Mouse (Mus musculus): ENCODE data around the gene Vwa8. TPM values are rescaled to one million over a fixed set of nuclear protein-coding genes. Genes with fewer than 3 reads are reported as not detected.

Gene Vwa8
- polyA plus RNA-seq, 1 experiment from 2014 or later: 8.5 TPM

GRCm38 (mm10) chr14:79112050-79112449 lies 263.2 kb downstream of the Vwa8 start:
- H3K27me3 ChIP-seq (replicated peaks): no peaks in the 10 kb centered on the region
- WGBS (ENCODE audit: insufficient replicate concordance): 66% methylated on average over 6 of the region's 6 CpGs
- no peaks in the 10 kb centered on the region for H3K4me1 ChIP-seq
- no peak for ATAC-seq
- no peak overlapping the region for H3K9ac ChIP-seq
- no peak overlapping the region for H3K4me3 ChIP-seq
- no peak overlapping the region for H3K4me2 ChIP-seq
- H3K36me3 ChIP-seq: no peaks in the 10 kb centered on the region
- no peaks in the 10 kb centered on the region for H3K9me3 ChIP-seq (replicated peaks)
- no peak overlapping the region for H3K27ac ChIP-seq

GRCm38 (mm10) chr14:79114526-79115383 lies 265.9 kb downstream of the Vwa8 start:
- Histone ChIP-seq H3K27ac (no peak overlapping the region), H3K9ac (no peak overlapping the region), H3K36me3 (no peaks in the 10 kb centered on the region), H3K27me3 (replicated peaks) (no peaks in the 10 kb centered on the region), H3K4me1 (no peaks in the 10 kb centered on the region), H3K9me3 (replicated peaks) (no peaks in the 10 kb centered on the region), H3K4me3 (no peak overlapping the region), H3K4me2 (no peak overlapping the region)
- WGBS (ENCODE audit: insufficient replicate concordance): 77% methylated on average over 11 of the region's 11 CpGs
- no peak for ATAC-seq

DNA sequence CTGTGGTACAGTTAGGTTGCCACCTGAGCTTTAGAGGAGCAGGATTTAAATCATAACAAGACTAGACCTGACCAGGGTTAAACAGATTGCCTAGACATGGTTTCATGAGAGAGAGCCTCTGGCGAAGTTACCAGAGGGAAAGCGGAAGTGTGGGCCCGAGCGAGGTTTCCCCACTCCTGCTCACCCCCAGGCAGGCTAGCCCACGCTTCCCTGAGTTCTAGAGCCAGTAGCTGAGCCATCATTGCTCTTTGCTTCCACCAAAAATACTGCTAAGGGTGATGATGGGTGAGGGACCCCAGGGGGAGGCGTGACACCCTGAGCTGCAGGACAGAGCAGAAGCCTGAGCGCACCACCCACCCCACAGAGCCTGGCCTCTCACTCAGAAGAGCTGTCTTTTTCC lies 269.6 kb downstream of the Vwa8 start:
- no peaks in the 10 kb centered on the region for H3K36me3 ChIP-seq
- no peak overlapping the region for H3K4me3 ChIP-seq
- H3K27me3 ChIP-seq (replicated peaks): no peaks in the 10 kb centered on the region
- H3K4me1 ChIP-seq: no peaks in the 10 kb centered on the region
- H3K9ac ChIP-seq: no peak overlapping the region
- no peak overlapping the region for H3K27ac ChIP-seq
- WGBS (ENCODE audit: insufficient replicate concordance): 72% methylated on average over 7 of the region's 7 CpGs
- no peak overlapping the region for H3K4me2 ChIP-seq
- H3K9me3 ChIP-seq (replicated peaks): no peaks in the 10 kb centered on the region
- no peak for ATAC-seq

DNA sequence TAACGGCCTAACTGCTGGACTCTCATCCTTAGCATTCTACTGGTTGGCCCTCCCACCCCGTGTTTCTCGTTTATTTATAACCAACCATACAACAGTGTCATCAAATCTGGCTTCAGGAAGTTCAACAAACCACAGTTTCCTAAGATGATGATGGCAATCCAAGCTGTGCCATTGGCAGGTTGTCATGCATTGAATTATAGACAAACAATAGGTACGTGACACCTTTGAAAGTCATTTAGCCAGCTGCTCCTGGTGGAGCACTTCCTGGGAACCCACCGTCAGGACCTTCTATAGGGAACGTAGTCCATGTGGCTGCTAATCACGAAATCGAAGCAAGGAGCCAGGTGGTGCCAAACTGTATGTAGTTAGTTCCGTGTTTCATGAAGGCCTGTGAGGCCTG lies 270.5 kb downstream of the Vwa8 start:
- no peak for ATAC-seq
- H3K4me2 ChIP-seq: no peak overlapping the region
- H3K9ac ChIP-seq: no peak overlapping the region
- H3K27ac ChIP-seq: no peak overlapping the region
- H3K4me3 ChIP-seq: no peak overlapping the region
- H3K9me3 ChIP-seq (replicated peaks): no peaks in the 10 kb centered on the region
- 69% methylated on average over 9 of the region's 9 CpGs for WGBS (ENCODE audit: insufficient replicate concordance)
- H3K36me3 ChIP-seq: no peaks in the 10 kb centered on the region
- no peaks in the 10 kb centered on the region for H3K4me1 ChIP-seq
- H3K27me3 ChIP-seq (replicated peaks): no peaks in the 10 kb centered on the region

GRCm38 (mm10) chr14:79120681-79121080 lies 271.8 kb downstream of the Vwa8 start:
- 78% methylated on average over 11 of the region's 11 CpGs for WGBS (ENCODE audit: insufficient replicate concordance)
- H3K9me3 ChIP-seq (replicated peaks): no peaks in the 10 kb centered on the region
- no peaks in the 10 kb centered on the region for H3K4me1 ChIP-seq
- no peak overlapping the region for H3K4me2 ChIP-seq
- H3K4me3 ChIP-seq: no peak overlapping the region
- H3K27me3 ChIP-seq (replicated peaks): no peaks in the 10 kb centered on the region
- no peak for ATAC-seq
- H3K27ac ChIP-seq: no peak overlapping the region
- no peak overlapping the region for H3K9ac ChIP-seq
- H3K36me3 ChIP-seq: no peaks in the 10 kb centered on the region

DNA sequence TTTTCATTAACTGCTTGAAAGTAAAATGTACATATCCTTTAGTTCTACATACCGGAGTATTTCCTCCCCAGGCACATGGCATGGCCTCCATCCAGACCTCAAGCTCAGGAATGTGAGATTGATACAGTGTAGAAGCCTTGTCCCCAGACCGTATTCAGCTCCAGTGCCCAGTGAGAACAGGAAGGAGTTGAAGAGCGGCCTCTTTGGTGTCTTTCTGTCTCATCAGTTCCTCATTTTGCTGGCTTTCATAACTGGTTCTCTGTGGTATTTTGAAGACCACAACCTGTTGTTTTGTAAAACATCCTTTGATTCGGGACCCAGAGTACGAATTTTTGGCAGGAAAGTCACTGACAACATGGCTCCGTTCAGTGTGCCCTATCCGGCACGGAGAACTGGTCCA lies 274.6 kb downstream of the Vwa8 start:
- H3K4me2 ChIP-seq: no peak overlapping the region

GRCm38 (mm10) chr14:79124643-79125042 lies 275.8 kb downstream of the Vwa8 start:
- Histone ChIP-seq H3K4me1 (no peaks in the 10 kb centered on the region), H3K27ac (no peak overlapping the region), H3K27me3 (replicated peaks) (no peaks in the 10 kb centered on the region), H3K4me3 (no peak overlapping the region), H3K9ac (no peak overlapping the region), H3K4me2 (no peak overlapping the region), H3K36me3 (no peaks in the 10 kb centered on the region), H3K9me3 (replicated peaks) (no peaks in the 10 kb centered on the region)
- no peak for ATAC-seq
- 47% methylated on average over 5 of the region's 5 CpGs for WGBS (ENCODE audit: insufficient replicate concordance)

More for the DNA sequence above, 274.6 kb downstream of the Vwa8 start:
- no peaks in the 10 kb centered on the region for H3K36me3 ChIP-seq
- no peak overlapping the region for H3K9ac ChIP-seq
- no peaks in the 10 kb centered on the region for H3K27me3 ChIP-seq (replicated peaks)
- H3K4me1 ChIP-seq: no peaks in the 10 kb centered on the region
- no peak for ATAC-seq
- WGBS (ENCODE audit: insufficient replicate concordance): 46% methylated on average over 8 of the region's 8 CpGs
- no peak overlapping the region for H3K4me3 ChIP-seq
- H3K27ac ChIP-seq: no peak overlapping the region
- H3K9me3 ChIP-seq (replicated peaks): no peaks in the 10 kb centered on the region

- H3K4me1 ChIP-seq: no peaks in the 10 kb centered on the region
- no peak overlapping the region for H3K9ac ChIP-seq
- H3K4me2 ChIP-seq: no peak overlapping the region
- no peak overlapping the region for H3K4me3 ChIP-seq
- 65% methylated on average over 5 of the region's 5 CpGs for WGBS (ENCODE audit: insufficient replicate concordance)
- ATAC-seq: no peak
- no peaks in the 10 kb centered on the region for H3K27me3 ChIP-seq (replicated peaks)
- H3K36me3 ChIP-seq: no peaks in the 10 kb centered on the region
- H3K27ac ChIP-seq: no peak overlapping the region
- no peaks in the 10 kb centered on the region for H3K9me3 ChIP-seq (replicated peaks)
Observed at GRCm38 (mm10) chr14:79126176-79126575, 277.3 kb downstream of the Vwa8 start.

DNA sequence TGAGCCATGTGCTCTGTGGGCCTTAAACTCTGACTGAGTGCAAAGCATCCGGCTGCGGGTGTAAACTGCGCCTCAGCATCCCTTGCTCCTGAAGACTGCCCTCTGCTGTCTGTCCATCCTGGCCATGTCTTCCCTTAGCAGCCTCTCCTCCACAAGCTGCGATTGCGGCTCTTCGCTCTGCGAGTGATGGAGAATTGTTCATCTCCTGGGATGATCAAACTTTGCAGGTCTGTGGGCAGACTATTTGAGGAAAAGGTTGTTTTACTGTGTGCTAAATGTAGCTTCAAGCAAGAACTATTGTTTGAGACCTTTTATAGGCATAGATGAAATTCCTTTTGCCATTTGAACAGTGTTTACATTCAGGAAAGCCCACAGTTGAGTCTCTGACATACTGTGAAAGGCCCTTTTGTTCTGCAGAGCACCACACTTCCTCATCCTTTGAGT lies 286.1 kb downstream of the Vwa8 start:
- WGBS (ENCODE audit: insufficient replicate concordance): 48% methylated on average over 7 of the region's 7 CpGs
- H3K4me1 ChIP-seq: no peaks in the 10 kb centered on the region
- no peak overlapping the region for H3K27ac ChIP-seq
- H3K4me2 ChIP-seq: no peak overlapping the region
- ATAC-seq: no peak
- H3K9ac ChIP-seq: no peak overlapping the region
- H3K36me3 ChIP-seq: no peaks in the 10 kb centered on the region
- no peaks in the 10 kb centered on the region for H3K27me3 ChIP-seq (replicated peaks)
- no peak overlapping the region for H3K4me3 ChIP-seq
- H3K9me3 ChIP-seq (replicated peaks): no peaks in the 10 kb centered on the region

GRCm38 (mm10) chr14:79135441-79135840 lies 286.6 kb downstream of the Vwa8 start:
- H3K27ac ChIP-seq: no peak overlapping the region
- no peaks in the 10 kb centered on the region for H3K9me3 ChIP-seq (replicated peaks)
- H3K36me3 ChIP-seq: no peaks in the 10 kb centered on the region
- no peak overlapping the region for H3K9ac ChIP-seq
- no peak overlapping the region for H3K4me3 ChIP-seq
- no peaks in the 10 kb centered on the region for H3K27me3 ChIP-seq (replicated peaks)
- whole genome bisulfite sequencing (ENCODE audit: insufficient replicate concordance): 77% methylated on average over 7 of the region's 7 CpGs
- H3K4me2 ChIP-seq: no peak overlapping the region
- H3K4me1 ChIP-seq: no peaks in the 10 kb centered on the region
- ATAC-seq: no peak

DNA sequence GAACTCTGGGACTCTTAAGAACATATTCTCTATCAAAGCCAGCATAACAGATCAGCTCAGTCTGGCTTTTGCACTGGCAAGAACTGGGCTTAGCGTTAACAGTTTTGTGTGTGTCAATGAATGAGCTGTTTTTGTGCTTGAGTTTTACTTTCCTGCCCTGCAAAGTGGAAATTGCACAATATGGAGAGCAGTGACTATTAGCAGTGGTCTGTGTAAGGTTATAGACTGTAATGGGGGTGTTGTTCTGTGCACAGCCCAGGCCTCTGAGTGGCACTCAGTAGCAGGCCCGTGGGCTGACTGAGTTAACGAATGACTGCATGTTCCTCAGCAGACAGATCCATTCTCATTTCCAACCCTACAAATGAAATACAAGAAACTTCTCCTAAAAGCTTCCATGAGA lies 287.7 kb downstream of the Vwa8 start:
- no peak overlapping the region for H3K27ac ChIP-seq
- H3K9me3 ChIP-seq (replicated peaks): no peaks in the 10 kb centered on the region
- H3K4me1 ChIP-seq: no peaks in the 10 kb centered on the region
- no peaks in the 10 kb centered on the region for H3K36me3 ChIP-seq
- no peak overlapping the region for H3K4me2 ChIP-seq
- no peak for ATAC-seq
- H3K4me3 ChIP-seq: no peak overlapping the region
- H3K27me3 ChIP-seq (replicated peaks): no peaks in the 10 kb centered on the region
- WGBS (ENCODE audit: insufficient replicate concordance): 85% methylated on average over 3 of the region's 3 CpGs
- no peak overlapping the region for H3K9ac ChIP-seq

DNA sequence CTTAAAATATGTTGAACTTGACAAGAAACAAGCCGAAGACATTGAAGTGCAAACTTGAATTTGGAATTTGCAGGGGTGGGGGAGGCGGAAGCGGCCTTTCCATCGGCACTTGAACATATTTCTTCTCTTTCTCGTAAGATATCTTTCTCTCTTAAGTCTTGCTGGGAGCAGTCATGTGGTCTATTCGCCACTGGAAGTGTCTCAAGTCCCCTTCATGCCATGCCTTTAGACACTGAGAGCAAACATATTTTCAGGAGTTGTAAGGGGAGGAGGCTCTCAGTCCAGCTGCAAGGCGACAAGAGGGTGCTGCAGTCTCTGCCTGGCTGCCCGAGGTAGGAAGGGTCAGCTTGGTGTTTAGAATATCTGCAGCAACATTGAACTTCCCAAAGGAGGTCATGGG lies 288.2 kb downstream of the Vwa8 start:
- WGBS (ENCODE audit: insufficient replicate concordance): 75% methylated on average over 8 of the region's 8 CpGs
- no peak overlapping the region for H3K4me3 ChIP-seq
- ATAC-seq: no peak
- no peaks in the 10 kb centered on the region for H3K36me3 ChIP-seq
- H3K27me3 ChIP-seq (replicated peaks): no peaks in the 10 kb centered on the region
- H3K9ac ChIP-seq: no peak overlapping the region
- no peaks in the 10 kb centered on the region for H3K9me3 ChIP-seq (replicated peaks)
- H3K27ac ChIP-seq: no peak overlapping the region
- H3K4me2 ChIP-seq: no peak overlapping the region
- no peaks in the 10 kb centered on the region for H3K4me1 ChIP-seq

All from liver, embryonic 12.5 days (tissue).